Mouse (Mus musculus) layer of hippocampus, adult 8-10 months (tissue): ENCODE results near the gene Pxt1. TPM values are rescaled to one million over a fixed set of nuclear protein-coding genes. Genes with fewer than 3 reads are reported as not detected.
"Not testable (repeated sequence)": the region's sequence is repeated elsewhere in the genome, so short reads cannot be mapped to it uniquely, and the experiment has no call there.

Experiments
- DNase-seq, 2 experiments: peaks; one replicate each; pipeline ENCODE4 v3.0.0; 2022; ENCODE audit warnings: low spot score in 2 of 2
- total RNA-seq, 4 experiments: library from RNA; stranded (reverse); gene quantifications; 2 replicates each; pipeline ENCODE4 v1.2.4; 2022

Pxt1 gene
- not detected for total RNA-seq

DNA sequence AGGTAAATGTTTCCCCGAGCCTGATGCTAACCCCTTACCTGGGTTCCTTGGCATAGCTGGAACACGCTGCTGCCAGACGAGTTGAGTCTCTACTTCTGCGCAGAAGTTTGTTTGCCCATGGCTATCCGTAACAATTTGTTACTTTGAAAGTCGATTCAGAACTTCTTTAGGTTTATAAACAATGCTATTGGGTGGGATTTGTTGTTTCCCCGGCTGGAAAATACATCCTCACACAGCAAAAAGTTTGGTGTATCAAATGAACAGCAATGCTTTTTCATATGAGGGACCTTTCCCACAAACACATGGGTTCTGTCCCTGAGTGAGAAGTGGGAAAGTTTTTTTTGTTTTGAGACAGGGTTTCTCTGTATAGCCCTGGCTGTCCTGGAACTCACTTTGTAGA lies at the start of gene Pxt1:
TSS of gene Pxt1 (minus strand) at position 101 of the 400 bp plus-strand sequence.
- no peak for DNase-seq

GRCm38 (mm10) chr17:28993004-28993403 lies 49.4 kb upstream of the Pxt1 start:
- not testable (repeated sequence) for DNase-seq

- peak in 1 of 2 experiments; percentile 35 for DNase-seq
These were observed 48.5 kb upstream of the Pxt1 start for GRCm38 (mm10) chr17:28992105-28992504.

DNA sequence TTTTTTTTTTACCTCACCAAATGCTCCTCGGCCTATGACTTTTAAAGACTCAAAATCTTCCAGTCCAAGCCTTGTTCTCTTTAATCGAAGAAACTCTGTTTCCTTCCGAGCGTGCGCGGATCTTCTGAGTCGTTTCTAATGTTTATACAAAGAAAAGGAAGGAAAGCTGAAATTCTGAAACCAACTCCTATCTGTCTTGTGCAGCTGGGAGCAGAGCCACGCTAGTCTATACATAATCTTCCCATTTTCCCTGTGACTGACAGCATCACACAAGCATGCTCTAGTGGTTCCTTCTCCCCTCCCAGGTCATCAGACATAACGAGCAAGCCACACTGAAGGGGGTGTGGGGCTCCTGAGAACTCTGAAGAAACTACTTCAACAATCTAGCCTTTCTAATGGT lies 47.6 kb upstream of the Pxt1 start:
- DNase-seq = no peak

- no peak for DNase-seq
These were observed 46.4 kb upstream of the Pxt1 start for GRCm38 (mm10) chr17:28990060-28990459.

- DNase-seq = no peak
These were observed 45.4 kb upstream of the Pxt1 start for GRCm38 (mm10) chr17:28988996-28989395.

DNA sequence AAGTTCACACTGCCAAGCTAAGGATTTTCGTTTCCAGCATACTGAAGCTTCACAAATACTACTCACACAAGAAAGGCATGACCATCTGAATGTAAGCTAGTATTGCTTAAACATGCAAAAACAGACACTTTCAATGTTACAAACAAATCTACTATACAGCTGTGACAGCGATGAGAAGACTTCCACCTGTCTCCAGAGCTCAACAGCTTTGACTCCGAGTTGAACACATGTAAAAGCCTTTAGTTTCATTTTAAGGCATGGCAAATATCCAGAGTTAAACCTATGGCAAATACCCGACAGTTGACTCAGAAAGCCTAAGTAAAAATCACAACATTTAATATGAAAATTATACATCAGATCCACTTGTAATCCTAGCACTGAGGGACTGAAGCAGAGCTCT lies 44.7 kb upstream of the Pxt1 start:
- DNase-seq = no peak

- no peak for DNase-seq
These were observed 44.1 kb upstream of the Pxt1 start for GRCm38 (mm10) chr17:28987713-28988112.

GRCm38 (mm10) chr17:28986833-28987232 lies 43.2 kb upstream of the Pxt1 start:
- DNase-seq = no peak

DNA sequence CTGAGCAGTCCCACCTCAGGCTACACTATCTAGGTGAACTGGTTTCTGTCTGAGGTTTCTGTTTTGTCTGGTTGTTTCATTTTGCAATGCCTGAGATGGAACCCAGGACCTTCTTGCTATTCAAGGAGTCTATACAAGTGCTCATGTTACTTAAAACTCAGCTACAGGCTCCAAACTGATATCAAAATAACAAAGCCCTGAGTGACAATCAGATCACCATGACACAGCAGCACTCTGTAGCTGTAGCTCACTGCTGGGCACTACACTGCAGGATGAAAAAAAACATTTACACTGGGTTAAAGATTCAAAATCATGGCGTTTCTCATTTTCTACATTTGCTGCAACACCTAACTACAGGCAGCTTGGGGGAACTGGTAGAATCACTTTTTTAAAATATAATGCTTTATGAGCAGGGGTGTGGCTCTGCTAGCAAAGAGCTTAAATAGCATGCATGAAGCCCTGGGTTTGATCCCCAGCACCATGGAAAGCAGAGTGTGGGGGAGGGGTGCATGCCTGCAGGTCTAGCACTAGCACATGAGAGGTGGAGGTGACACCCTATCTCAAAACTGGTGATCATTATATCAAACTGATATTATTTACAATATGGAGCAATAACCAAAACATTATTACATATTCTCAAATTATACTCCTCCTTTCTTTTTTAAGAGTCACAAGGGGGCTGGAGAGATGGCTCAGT lies 41.2 kb upstream of the Pxt1 start:
- no peak for DNase-seq

GRCm38 (mm10) chr17:28982591-28982990 lies 39.0 kb upstream of the Pxt1 start:
- DNase-seq = no peak

GRCm38 (mm10) chr17:28981081-28981480 lies 37.4 kb upstream of the Pxt1 start:
- DNase-seq = no peak

- DNase-seq = no peak
These were observed 35.5 kb upstream of the Pxt1 start for GRCm38 (mm10) chr17:28979091-28979490.

GRCm38 (mm10) chr17:28970122-28970521 lies 26.5 kb upstream of the Pxt1 start:
- DNase-seq = no peak

DNA sequence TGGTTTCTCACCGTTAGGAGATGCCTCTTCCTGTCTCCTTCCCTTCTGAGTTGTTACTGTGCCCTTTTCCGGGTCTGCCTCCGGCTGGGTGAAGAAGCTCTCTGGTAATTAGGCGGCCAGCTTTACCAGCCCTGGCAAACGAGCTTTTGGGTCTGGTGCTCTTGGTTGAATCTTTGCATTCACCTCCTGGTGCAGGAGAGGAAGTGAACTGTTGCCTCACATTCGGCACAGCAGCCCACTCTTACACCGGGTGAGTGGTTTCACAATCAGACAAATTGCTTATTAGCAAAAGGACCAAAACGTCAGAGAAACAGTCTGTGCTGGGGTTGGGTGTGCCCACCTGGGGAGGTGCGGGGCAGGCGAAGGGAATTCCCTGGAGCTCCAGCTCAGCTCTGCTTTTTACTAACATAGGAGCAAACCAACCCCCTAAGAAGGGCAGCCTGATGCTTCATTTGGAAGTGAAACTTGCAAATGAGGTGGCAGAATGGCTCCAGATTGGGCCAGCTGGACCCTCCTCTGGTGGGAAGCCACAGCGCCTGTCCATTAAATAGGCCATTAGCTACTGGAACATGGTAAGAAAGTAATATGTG lies 23.5 kb upstream of the Pxt1 start:
- no peak for DNase-seq

GRCm38 (mm10) chr17:28961596-28961995 lies 18.0 kb upstream of the Pxt1 start:
- no peak for DNase-seq

GRCm38 (mm10) chr17:28960597-28960996 lies 17.0 kb upstream of the Pxt1 start:
- DNase-seq = no peak

GRCm38 (mm10) chr17:28954416-28954815 lies 10.8 kb upstream of the Pxt1 start:
- no peak for DNase-seq

GRCm38 (mm10) chr17:28953251-28953650 lies 9.6 kb upstream of the Pxt1 start:
- no peak for DNase-seq

DNA sequence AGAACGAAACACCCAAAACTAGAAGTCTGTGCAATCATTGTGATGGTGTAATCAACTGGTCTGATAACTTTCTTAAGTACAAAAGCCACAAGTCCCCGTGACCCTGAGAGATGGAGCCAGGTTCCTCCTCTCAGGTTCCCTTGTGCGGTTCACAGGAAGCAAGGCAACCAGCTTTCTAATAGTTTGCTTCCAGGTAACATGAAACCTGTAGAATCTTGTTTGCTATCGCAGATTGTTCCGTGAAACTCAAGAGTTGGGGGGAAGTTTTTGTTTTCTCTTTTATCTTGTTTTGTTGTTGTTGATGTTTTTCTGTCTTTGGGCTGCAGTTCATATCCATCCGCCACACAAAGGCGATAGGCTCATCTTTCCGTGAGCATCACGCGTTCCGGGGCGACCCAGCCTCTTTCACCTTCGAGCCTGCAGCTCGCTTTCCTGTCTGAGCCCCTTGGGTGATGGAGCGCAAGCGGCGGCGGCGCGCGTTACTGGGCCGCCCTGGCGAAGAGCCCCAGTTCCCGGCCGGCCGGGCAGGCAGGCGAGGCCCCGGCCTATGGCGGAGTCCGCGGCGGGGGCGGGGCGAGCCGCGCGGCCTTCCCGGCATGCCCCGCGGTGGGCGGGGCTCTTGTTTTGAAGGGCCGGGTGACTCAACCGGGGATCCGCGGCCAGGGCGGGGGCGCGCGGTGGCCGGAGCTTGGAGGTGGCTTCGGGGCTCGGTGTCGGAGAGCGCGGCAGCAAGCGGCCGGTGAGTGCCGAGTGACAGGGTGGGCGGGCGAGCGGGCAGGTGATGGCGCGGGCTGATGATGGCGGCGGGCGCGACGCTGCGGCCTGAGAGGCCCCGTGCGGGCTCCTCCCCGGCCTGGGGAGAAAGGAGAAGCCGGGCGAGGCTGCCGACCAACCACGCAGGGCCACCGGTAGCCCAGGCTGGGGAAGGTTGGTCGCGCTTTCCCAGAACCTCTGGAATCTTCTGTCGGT lies 8.5 kb upstream of the Pxt1 start, which contains the start of gene Kctd20:
TSS of gene Kctd20 (plus strand) at position 120 of the 969 bp plus-strand sequence.
- peak; percentile 70 to 84 for DNase-seq

DNA sequence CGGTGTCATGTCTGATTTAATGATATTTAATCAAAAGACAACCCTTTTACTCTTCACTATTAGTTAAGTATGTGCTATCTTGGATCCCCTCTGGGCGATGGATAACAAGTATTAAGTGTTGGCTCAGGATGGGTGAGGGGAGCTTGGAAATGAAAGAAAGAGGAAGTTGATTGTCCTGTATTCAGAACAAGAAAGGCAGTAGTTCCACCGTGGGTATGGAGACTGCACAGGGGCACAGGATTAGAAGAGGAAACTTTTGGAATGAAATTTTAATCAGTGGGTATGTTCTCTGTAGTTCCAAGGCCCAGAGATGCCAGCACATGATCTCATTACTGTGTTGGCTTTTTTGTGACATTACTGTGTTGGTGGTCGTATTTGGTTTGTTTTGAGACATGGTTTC lies 7.1 kb upstream of the Pxt1 start:
- DNase-seq = no peak

- no peak for DNase-seq
These were observed 5.0 kb upstream of the Pxt1 start for GRCm38 (mm10) chr17:28948661-28949060.
